Mouse (Mus musculus) ES-Bruce4 (cell line): ENCODE measurements around the gene Rad9b.

Source experiments
- CTCF ChIP-seq: IDR thresholded peaks from one replicate; pipeline ENCODE4 v1.8.1; 2011; ENCODE audit warnings: low read depth, low read length
- EP300 ChIP-seq: IDR thresholded peaks from 2 replicates; pipeline ENCODE4 v1.6.1; 2011; ENCODE audit warnings: low read depth, low read length; ENCODE audit not compliant: insufficient read depth
- POLR2A ChIP-seq: IDR thresholded peaks from one replicate; pipeline ENCODE4 v1.8.1; 2011; ENCODE audit warnings: low read length; ENCODE audit not compliant: insufficient read depth

DNA sequence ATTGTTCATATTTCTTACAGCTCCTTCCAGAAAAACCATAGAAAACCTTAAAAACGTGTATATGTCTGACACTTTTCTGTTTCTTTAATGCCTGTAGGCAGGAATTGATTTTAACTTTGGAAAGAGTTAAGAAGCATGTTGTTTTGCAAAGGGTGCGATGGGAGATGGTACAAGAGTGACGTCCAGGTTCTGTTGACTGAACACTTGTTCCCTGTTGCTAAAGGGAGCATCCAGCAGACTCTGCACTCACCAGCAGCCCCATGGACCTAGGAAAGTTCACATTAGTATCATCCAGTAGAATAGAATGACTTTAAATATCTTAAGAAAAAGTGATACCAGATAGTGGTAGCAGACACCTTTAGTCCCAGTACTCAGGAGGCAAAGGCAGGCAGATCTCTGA lies 47.5 kb downstream of the Rad9b start:
- TF ChIP-seq EP300 (no peak), CTCF (no peak), POLR2A (no peak)
